Mouse (Mus musculus): ENCODE measurements around the gene Sytl3.

Gene Sytl3

GRCm38 (mm10) chr17:6732665-6733064 is 73.8 kb downstream of the Sytl3 start:
- in situ Hi-C loops (cut with MboI; ENCODE audit: unreplicated experiment in 2 of 2): loop anchor here in 1 of 2 experiments (25.0 kb wide), 1 partner anchor 1080 kb away; no protein-coding TSS in a partner anchor

- in situ Hi-C loops (cut with MboI; ENCODE audit: unreplicated experiment in 2 of 2): loop anchor here in 1 of 2 experiments (25.0 kb wide), 1 partner anchor 1079 kb away; no protein-coding TSS in a partner anchor
Measured at GRCm38 (mm10) chr17:6733322-6733875, 74.5 kb downstream of the Sytl3 start.

GRCm38 (mm10) chr17:6734746-6735441 is 76.0 kb downstream of the Sytl3 start:
- in situ Hi-C loops (cut with MboI; ENCODE audit: unreplicated experiment in 2 of 2): loop anchor here in 1 of 2 experiments (25.0 kb wide), 1 partner anchor 1077 kb away; no protein-coding TSS in a partner anchor

- in situ Hi-C loops (cut with MboI; ENCODE audit: unreplicated experiment in 2 of 2): loop anchor here in 1 of 2 experiments (25.0 kb wide), 1 partner anchor 1076 kb away; no protein-coding TSS in a partner anchor
Measured at GRCm38 (mm10) chr17:6736306-6737272, 77.7 kb downstream of the Sytl3 start.

GRCm38 (mm10) chr17:6737273-6737997 is 78.5 kb downstream of the Sytl3 start:
- in situ Hi-C loops (cut with MboI; ENCODE audit: unreplicated experiment in 2 of 2): loop anchor here in 1 of 2 experiments (25.0 kb wide), 1 partner anchor 1075 kb away; no protein-coding TSS in a partner anchor

GRCm38 (mm10) chr17:6738836-6739235 is 79.9 kb downstream of the Sytl3 start:
- in situ Hi-C loops (cut with MboI; ENCODE audit: unreplicated experiment in 2 of 2): loop anchor here in 1 of 2 experiments (25.0 kb wide), 1 partner anchor 1073 kb away; no protein-coding TSS in a partner anchor

- in situ Hi-C loops (cut with MboI; ENCODE audit: unreplicated experiment in 2 of 2): loop anchor here in 1 of 2 experiments (25.0 kb wide), 1 partner anchor 1073 kb away; no protein-coding TSS in a partner anchor
Measured at GRCm38 (mm10) chr17:6739266-6739665, 80.4 kb downstream of the Sytl3 start.

GRCm38 (mm10) chr17:6739756-6740155 is 80.9 kb downstream of the Sytl3 start:
- in situ Hi-C loops (cut with MboI; ENCODE audit: unreplicated experiment in 2 of 2): loop anchor here in 1 of 2 experiments (25.0 kb wide), 1 partner anchor 1073 kb away; no protein-coding TSS in a partner anchor

- in situ Hi-C loops (cut with MboI; ENCODE audit: unreplicated experiment in 2 of 2): loop anchor here in 1 of 2 experiments (25.0 kb wide), 1 partner anchor 1072 kb away; no protein-coding TSS in a partner anchor
Measured at GRCm38 (mm10) chr17:6740331-6741170, 81.7 kb downstream of the Sytl3 start.

GRCm38 (mm10) chr17:6741271-6741670 is 82.4 kb downstream of the Sytl3 start:
- in situ Hi-C loops (cut with MboI; ENCODE audit: unreplicated experiment in 2 of 2): loop anchor here in 1 of 2 experiments (25.0 kb wide), 1 partner anchor 1071 kb away; no protein-coding TSS in a partner anchor

GRCm38 (mm10) chr17:6742083-6743038 is 83.5 kb downstream of the Sytl3 start:
- in situ Hi-C loops (cut with MboI; ENCODE audit: unreplicated experiment in 2 of 2): loop anchor here in 1 of 2 experiments (25.0 kb wide), 1 partner anchor 1070 kb away; no protein-coding TSS in a partner anchor

- in situ Hi-C loops (cut with MboI; ENCODE audit: unreplicated experiment in 2 of 2): loop anchor here in 1 of 2 experiments (25.0 kb wide), 1 partner anchor 1069 kb away; no protein-coding TSS in a partner anchor
Measured at GRCm38 (mm10) chr17:6743039-6743575, 84.2 kb downstream of the Sytl3 start.

GRCm38 (mm10) chr17:6743787-6744239 is 84.9 kb downstream of the Sytl3 start:
- in situ Hi-C loops (cut with MboI; ENCODE audit: unreplicated experiment in 2 of 2): loop anchor here in 1 of 2 experiments (25.0 kb wide), 1 partner anchor 1068 kb away; no protein-coding TSS in a partner anchor

- in situ Hi-C loops (cut with MboI; ENCODE audit: unreplicated experiment in 2 of 2): loop anchor here in 1 of 2 experiments (25.0 kb wide), 1 partner anchor 1068 kb away; no protein-coding TSS in a partner anchor
Measured at GRCm38 (mm10) chr17:6744366-6744765, 85.5 kb downstream of the Sytl3 start.

GRCm38 (mm10) chr17:6744871-6745270 is 86.0 kb downstream of the Sytl3 start:
- in situ Hi-C loops (cut with MboI; ENCODE audit: unreplicated experiment in 2 of 2): loop anchor here in 1 of 2 experiments (25.0 kb wide), 1 partner anchor 1067 kb away; no protein-coding TSS in a partner anchor

- in situ Hi-C loops (cut with MboI; ENCODE audit: unreplicated experiment in 2 of 2): loop anchor here in 1 of 2 experiments (25.0 kb wide), 1 partner anchor 1067 kb away; no protein-coding TSS in a partner anchor
Measured at GRCm38 (mm10) chr17:6745503-6745902, 86.6 kb downstream of the Sytl3 start.
